Mouse (Mus musculus) heart, adult 2 months (tissue): Measurements from ENCODE around the gene 4931428L18Rik.
"Not testable (repeated sequence)": the region's sequence is repeated elsewhere in the genome, so short reads cannot be mapped to it uniquely, and the experiment has no call there.

Experiments used
- CTCF ChIP-seq: fragments of 200-600 bp; IDR thresholded peaks from 2 replicates; pipeline ENCODE4 v1.8.1; 2022; ENCODE audit warnings: antibody characterized with exemption, mild to moderate bottlenecking, moderate library complexity
- EP300 ChIP-seq: fragments of 200-500 bp; IDR thresholded peaks from 2 replicates; pipeline ENCODE4 v1.6.1; 2011; ENCODE audit warnings: low read depth, low read length, control low read depth; ENCODE audit not compliant: insufficient read depth

DNA sequence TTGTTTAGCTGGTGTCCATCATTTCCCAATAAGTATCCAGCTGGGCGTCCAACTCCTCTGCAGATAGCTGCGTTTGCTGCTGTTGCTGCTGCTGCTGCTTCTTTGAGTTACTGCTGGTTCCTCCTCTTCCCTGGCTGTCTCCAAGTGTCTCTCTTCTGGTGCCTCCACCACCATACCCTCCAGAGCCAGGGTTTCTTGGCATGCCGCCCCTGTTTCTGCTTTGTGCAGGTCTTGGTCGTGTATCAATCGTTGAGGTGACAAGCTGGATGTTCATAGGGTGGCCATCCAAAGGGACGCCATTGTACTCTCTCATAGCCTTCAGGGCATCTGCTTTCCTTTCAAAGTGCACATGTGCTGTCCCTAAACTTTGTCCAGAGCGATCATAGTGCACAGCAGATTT lies 245.2 kb downstream of the 4931428L18Rik start:
- TF ChIP-seq EP300, CTCF: not testable (repeated sequence)
